Mouse (Mus musculus): ENCODE data around the gene Dffb.
"Not testable (repeated sequence)": the region's sequence is repeated elsewhere in the genome, so short reads cannot be mapped to it uniquely, and the experiment has no call there.

Dffb gene

DNA sequence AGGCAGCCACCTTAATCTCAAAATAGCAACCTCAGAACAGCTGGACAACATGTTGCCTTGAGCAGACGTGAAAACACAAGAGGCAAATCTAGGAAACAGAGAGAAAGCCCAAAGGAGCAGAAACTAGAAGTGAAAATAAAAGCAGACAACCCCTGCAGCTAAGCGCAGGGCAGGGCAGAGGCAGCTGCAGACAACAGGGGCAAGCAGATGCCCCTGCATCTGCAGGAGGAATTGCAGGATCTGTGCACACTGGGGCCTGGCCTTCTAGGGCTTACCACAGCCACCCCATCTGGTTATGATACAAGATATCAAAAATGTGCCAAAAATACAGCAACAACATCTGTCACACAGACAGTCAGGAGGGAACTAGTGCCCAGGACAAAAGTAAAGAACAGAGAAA is 7.4 kb downstream of the Dffb start:
- no peak for DNase-seq (ENCODE audit: extremely low spot score, low read depth, low spot score)

DNA sequence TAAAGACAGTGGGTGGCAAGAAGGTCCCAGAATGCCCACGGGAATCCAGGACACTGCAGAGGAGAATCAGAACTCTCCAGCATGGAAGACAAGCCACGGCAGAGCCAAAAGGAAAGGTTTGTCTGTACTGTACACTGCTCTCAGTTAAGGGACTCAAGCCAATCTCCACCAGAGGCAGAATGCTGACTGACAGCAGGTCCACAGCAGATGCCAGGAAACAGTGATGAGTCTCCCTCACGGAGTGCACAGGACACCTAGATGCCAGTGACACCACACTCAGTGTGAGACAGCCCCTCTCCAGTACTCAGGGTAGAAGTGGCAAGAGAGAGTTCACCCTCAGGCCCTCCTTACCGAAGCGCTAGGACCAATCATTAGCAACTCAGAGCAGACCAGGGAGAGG is 8.3 kb downstream of the Dffb start:
- DNase-seq (ENCODE audit: extremely low spot score, low read depth, low spot score) = no peak

DNA sequence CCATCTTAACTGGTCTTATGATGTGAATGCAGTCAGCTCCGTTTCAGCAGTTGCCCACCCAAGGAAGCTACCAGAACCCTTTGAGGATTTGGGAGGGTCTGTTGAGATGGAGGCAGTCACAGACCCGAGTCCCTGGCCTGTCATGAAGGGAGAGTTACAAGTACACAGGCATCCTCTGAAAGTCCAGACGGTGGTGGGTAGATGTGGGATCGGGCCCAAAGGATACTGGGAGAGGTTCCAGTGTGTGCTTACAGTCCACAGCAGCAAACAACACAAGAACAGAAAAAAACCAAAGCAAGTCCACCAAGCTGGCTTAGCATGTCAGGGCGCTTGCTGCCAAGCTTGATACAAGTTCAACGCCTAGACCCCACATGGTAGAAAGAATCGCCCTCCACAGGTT is 12.3 kb downstream of the Dffb start:
- no peak for DNase-seq (ENCODE audit: extremely low spot score, low read depth, low spot score)

DNA sequence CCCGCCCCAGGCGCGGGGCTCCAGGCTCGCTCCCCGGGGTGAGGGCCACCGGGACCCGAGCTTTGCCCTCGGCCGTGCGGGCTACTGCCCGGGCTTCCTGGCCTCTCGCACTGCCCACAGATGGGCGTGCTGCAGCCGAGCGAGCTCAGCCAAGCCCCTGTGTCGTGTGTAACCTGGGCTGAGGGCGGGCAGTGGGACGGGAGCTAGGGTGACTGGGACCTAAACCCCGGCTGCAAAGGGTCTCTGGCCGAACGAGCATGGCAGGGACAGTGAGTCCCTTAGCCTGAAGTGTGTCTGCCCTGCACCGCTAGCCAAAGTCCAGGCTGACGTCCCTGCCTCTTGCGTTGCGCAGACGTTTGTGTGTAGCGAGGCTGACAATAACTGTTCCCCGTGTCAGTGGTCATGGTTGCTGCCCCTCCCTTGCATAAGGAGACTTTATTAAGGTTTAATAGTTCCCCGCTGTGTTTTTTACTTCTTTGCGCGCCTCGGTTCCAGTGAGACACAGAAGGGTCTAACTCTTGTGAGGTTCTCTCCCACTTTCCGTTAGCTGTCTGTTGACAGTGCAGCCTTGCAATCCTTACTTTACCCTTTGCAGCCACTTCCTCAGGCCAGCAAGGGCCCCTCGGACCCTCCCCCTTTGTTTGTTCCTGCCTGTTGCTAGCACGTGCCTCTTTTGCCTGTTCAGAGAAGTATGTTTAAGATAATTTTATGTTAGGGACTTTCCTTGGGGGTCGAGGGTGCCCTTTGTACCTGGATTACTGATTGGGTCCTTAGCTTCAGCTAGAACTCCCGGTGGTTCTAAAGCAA is 17.3 kb downstream of the Dffb start:
- DNase-seq (ENCODE audit: extremely low spot score, low read depth, low spot score) = no peak

DNA sequence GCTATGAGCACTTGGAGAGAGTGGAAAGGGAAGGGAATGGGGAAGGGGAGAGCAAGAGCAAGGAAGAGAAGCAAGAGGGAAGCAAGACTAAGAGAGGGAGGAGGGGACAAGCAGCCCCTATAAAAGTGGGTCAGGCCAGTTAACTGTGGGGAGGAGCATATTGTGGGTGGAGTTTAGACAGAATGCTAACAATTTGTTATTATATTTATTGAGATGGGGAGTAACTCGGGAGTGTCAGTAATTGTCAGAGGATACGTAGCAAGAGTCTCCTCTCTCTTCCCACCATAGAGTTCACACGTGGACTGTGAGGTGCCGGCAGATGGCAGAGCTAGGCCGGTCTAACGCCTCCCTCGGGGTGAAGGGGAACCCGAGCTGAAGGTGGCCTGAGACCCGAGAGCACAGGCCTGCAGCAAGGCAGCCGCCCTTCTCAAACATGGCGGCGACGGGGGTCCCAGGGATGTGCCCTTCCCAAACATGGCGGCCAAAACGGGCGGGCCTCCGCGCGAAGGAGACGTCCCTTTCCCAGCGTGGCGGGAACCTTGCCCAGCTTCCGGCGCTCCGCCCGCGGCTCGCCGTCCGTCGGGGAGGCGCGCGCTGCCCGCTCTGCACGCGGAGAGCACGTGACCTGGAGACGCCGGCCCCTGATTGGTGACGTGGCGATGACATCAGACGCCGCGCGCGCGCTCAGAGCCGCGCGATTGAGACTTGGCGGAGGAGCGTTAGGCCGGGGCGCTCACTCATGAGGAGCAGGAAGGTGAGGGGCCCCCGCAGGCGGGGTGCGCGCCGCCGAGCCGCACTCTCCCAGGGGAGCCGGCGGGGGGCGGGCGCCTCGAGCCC is 18.1 kb downstream of the Dffb start, which contains the start of gene A430005L14Rik:
TSS of gene A430005L14Rik (plus strand) at position 669 of the 837 bp plus-strand sequence.
- DNase-seq (ENCODE audit: extremely low spot score, low read depth, low spot score) = peak; percentile 85

DNA sequence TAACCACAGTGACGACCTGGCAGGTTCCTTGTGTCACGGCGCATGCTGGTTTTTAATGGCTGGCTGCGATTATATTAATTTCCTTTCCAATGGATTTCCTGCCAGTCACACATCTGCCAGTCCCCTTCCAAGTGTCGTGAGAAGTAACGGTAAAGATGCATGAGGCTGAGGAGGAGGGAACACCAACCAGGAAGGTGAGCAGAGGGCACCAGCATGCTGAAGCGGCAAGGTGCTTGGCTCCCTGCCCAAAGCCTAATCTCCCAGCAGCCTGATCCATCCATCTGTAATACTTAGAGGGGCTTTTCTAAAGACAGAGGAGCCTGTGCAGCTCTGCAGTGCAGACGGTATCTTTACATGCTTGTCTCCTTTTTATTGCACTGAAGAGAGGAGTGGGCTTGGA is 19.3 kb downstream of the Dffb start:
- DNase-seq (ENCODE audit: extremely low spot score, low read depth, low spot score) = no peak

DNA sequence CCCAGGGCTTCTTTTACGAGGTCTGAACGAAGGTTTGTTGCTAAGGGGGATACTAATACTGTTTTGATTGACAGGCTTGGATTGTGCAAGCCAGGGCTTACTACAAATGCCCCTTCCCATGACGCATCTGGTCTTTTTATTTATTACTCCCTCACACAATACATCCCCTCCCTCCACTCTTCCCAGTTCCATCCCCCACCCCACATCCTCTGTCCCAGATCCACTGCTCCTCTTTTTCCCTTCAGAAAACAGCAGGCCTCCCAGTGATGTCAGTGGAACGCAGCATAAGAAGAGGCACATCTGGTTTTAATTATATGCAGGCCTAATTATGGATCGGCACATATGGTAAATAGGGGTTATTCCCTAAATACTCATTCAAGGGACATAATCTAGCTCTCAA is 23.2 kb downstream of the Dffb start:
- no peak for DNase-seq (ENCODE audit: extremely low spot score, low read depth, low spot score)

DNA sequence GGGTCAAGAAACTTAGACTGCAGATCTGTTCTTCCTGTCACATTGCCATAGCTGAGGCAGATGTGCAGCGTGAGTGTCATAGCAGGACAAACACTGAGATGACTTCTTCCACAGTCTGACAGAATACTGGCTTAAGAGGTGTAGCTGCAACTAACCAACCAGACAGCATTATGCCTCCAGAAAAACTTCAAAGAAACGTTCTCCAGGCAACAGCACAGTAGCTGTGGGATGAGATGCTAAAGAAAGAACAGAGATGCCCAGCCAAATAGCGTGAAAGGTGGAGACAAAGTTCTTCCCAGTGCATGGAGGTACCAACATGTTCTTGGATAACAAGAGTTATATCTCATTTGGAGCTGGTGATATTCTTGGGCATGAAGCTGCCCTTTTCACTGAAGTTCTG is 23.8 kb downstream of the Dffb start:
- DNase-seq (ENCODE audit: extremely low spot score, low read depth, low spot score) = no peak

DNA sequence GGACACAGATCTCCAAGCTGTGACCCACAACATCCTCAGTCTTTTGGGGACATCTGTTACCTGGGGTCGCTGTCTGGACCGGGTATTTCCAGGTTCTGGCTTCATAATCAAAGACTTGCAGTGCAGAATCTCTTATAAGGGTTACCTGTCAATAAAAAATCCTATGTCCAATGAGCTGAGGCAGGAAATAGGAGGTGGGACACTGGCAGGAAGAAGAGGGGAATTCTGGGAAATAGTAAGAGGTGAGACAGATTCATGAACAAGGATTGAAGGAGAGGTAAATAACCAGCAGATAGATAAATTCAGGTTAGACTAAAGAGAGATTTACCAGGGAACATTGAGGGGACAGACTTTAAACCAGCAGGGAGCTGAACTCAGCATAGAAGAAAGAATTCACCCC is 24.6 kb downstream of the Dffb start:
- no peak for DNase-seq (ENCODE audit: extremely low spot score, low read depth, low spot score)

DNA sequence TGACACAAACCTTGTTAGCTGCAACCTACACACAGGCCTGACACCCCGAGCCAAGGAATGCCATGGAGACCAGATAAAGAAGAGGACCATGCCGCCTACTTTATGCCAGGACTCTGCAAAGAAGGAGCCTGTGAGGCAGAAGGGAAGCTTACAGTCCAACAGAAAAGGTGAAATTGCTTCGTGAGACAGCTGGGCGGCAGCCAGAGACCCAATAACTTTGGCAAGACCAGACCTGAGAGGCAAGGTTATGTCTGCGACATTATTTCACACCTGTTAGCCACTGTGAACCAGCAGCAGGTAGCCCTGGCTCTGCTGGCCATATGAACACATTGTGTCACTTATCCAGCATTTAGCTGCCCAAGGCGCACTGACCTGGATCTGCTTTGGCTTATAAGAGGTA is 29.2 kb downstream of the Dffb start:
- no peak for DNase-seq (ENCODE audit: extremely low spot score, low read depth, low spot score)

DNA sequence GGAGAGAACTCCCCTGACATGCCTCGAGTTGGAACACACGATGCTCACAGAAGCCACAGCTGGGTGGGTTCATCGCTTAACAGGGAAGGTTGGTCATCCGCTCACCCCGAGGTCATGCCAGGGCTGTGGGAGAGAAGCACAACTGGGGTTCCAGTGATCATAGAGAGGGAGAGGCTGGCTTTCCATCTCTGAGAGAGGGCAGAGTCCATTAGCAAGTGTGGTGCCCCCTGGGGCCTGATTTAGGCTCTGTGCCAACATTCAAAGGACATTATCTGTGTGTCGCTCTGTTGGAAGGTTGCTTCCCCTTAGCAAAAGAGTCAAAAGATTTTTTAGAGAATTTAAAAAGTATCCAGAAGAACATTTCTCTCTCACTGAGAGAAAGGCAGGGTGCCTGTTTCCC is 30.7 kb downstream of the Dffb start:
- DNase-seq (ENCODE audit: extremely low spot score, low read depth, low spot score) = no peak

DNA sequence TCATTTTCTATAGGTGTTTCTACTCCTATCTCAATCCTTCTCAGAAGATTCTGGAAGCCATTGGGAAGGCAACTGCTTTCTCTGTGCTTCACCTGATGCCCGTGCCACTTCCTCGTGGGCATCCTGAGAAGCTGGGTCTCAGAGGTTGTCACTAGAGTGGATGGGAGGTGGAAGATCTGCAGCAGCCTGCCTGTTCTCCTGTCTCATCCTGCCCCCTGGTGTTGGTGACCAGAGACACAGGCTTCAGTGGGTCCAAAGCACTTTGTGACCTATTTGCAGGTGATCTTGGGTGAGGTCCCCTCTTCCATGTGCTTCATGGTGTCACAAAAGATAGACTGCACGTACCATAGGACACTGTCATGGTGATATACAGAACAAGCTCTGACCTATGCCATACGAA is 31.7 kb downstream of the Dffb start:
- no peak for DNase-seq (ENCODE audit: extremely low spot score, low read depth, low spot score)

DNA sequence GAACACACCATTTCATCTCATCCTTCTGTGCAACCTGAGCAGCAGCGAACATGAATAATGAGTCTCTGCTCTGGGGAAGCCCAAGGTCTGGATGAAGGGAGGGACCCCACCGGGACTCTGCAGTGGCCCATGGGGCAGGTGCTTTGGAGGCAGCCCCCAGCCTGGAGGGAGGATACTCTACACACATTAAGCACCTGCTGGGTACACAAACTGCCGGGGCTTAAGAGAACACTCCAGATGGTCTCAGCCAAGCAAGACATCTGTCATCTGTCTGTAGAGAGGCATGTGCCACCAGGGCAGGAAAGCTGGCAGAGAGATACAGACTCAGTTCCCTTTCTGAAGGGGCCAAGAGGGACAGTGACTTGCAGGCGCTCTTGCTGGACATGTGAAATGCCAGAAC is 45.0 kb downstream of the Dffb start:
- no peak for DNase-seq (ENCODE audit: extremely low spot score, low read depth, low spot score)

DNA sequence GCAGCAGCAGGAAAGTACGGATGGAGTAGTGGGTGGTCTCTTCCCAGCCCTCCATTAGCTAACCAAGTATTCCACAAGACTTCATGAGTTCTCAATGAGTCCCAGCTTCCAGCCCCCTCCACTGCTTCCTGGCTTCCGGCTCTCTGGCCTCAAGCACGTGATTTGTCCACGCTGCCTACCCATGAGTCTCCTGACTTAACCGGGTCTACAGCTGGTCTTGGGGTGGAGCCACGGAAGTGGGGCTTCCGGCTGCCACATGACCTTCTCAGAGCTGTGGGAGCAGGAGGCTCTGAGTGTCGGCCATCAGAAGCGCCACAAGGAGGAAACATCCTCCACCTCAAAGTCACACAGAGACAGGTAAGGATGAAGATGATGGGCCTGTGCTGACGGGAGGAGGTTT is 45.5 kb downstream of the Dffb start:
- no peak for DNase-seq (ENCODE audit: extremely low spot score, low read depth, low spot score)

DNA sequence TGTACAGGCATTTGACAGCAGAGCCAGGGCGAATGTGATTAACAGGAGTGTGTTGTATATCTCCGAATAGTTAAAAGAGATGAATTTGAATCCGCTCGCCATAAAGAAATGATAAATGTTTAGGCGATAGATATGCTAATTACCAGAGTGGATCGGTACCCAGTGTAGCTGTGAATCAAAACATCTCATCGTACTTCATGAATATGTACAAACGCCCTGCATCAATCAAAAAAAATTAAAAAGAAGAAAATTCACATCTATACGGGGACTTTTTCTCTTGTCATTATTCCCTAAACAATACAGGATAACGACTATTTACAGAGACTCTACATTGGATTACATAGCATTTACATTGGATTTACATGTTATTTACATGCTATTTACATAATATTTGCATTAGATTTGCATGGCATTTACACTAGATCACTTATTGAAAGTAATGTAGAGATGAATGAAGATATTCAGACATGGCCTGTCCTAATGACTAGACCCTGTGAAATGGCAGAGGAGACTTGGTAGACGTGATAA is 46.1 kb downstream of the Dffb start:
- no peak for DNase-seq (ENCODE audit: extremely low spot score, low read depth, low spot score)

DNA sequence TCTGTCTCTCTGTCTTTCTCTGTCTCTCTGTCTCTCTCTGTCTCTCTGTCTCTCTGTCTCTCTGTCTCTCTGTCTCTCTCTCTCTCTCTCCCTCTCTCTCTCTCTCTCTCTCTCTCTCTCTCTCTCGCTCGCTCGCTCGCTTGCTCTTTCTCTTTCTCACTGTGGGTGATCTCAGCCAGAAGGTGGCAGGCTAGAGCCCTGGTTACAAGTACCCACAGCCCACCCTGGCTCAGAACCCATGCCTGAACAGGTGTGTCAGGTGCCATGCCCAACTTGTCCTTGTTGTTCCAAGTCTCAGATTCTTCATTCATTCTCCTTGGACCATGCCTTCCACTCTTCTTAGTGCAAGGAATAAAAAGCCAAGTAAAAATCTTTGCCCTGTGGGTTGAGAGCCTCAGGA is 52.8 kb downstream of the Dffb start:
- DNase-seq (ENCODE audit: extremely low spot score, low read depth, low spot score) = not testable (repeated sequence)

DNA sequence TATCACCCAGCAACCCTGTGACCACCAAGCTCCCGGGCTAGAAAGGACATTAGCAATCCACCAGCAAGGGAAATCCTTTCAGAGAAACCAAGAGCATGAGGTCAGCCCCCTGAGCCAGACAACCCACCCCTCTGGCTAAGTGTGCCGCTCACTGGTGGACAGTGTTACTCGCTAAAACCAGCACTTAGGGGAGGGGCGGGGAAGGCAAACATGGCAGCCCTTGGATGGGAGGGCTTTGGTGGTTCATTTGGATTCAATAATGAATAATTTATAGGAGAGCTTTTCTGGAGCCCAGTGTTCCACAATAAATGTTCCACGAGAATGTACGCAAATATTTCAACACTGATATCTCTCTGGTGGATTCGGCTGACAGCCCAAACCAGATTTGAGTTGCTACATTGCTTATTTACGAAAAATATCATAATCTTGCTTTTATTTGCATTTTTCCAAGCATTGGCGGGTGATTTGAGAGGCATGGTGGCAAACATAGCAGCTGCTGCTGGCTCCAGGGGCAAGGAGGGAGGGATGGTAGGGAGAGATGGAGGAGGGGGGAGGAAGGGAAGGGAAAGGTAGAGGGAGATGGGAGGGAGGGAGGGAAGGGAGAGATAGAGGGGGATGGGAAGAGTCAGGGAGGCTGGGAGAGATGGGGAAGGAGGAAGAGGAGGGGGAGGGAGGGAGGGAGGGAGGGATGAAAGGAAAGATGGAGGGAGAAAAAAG is 54.3 kb downstream of the Dffb start:
- no peak for DNase-seq (ENCODE audit: extremely low spot score, low read depth, low spot score)

DNA sequence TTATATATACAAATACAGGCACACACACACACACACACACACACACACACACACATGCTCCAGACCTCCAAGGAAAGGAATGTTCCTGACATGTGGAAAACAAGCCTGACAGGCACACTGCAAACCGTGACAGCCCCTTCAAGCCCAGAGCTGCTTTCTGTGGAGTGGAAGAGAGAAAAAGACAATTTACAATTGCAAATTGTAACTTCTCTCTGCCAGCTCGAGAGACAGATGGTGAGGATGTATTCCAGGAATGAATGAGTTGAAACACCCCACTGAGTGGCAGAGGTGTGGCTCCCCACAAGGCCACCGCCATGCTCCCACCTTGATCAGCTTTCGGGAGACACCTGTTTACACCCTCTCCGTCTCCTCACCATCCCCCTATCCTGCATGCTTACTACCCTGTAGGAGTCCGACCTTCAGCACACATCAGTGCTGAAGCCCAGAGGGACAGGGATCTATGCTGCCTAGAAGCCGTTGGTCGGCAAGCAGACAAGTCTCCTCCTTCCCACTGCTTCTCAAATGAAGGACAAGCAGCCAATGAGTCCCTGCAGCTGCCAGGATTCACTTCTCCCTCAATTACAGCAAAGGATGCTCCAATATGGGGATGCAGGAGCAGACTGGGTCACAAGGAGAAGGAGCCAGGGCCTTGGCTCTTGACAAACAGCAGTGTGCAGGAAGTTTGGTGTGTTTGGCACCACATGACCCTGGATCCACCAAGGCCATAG is 57.0 kb downstream of the Dffb start:
- DNase-seq (ENCODE audit: extremely low spot score, low read depth, low spot score) = no peak
